In genomic region chr2:168252639-168253292, GRCm38 (mm10) we compare ENCODE assay signal across 9 mouse cellular contexts. TPM values are rescaled to one million over a fixed set of nuclear protein-coding genes. Genes with fewer than 3 reads are reported as not detected.
DNase-seq lines count a peak whose midpoint lies in the region; ATAC-seq and TF ChIP-seq lines count a peak whose summit lies in the region.
"Had no signal": no experiment of that assay in that cellular context is flagged by ENCODE, and none has a peak within 500 bp of the region (broad histone marks: within the 10 kb centered on the region; RNA-seq: fewer than 3 reads in every experiment).

No protein-coding gene starts in this region.

- no peaks in the 10 kb centered on the region for H3K36me3 ChIP-seq in hindbrain, embryonic 16.5 days (ENCODE audit: control insufficient read depth, insufficient read depth, low read length)
- H3K36me3 ChIP-seq in lung, postnatal 0 days (ENCODE audit: insufficient read depth, low read length), result no peaks in the 10 kb centered on the region

- peak; percentile 81 for TF ChIP-seq CTCF in layer of hippocampus, adult 2 months (conservative IDR thresholded peaks at IDR 0.05)
- TF ChIP-seq CTCF in lung, postnatal 0 days (IDR thresholded peaks at IDR 0.05), result peak; percentile 75

- H3K9ac ChIP-seq in hindbrain, embryonic 16.5 days (ENCODE audit: low read depth, low read length), result no peak overlapping the region
- H3K9ac ChIP-seq in lung, postnatal 0 days (replicated peaks; ENCODE audit: low read depth), result no peak overlapping the region

- 13% methylated on average over 16 of the region's 16 CpGs for whole genome bisulfite sequencing in hindbrain, embryonic 16.5 days
- WGBS in lung, postnatal 0 days, result 9% methylated on average over 16 of the region's 16 CpGs

- ATAC-seq in hindbrain, embryonic 16.5 days, result no peak
- ATAC-seq in lung, postnatal 0 days, result peak; percentile 48; the same call in 1 of the 2 replicates
- ATAC-seq in cerebellum, adult (ENCODE audit: insufficient number of reproducible peaks, low FRiP score, low TSS enrichment), result no peak

- H3K9me3 ChIP-seq in hindbrain, embryonic 16.5 days (ENCODE audit: control insufficient read depth, low read length), result no peaks in the 10 kb centered on the region
- no peaks in the 10 kb centered on the region for H3K9me3 ChIP-seq in lung, postnatal 0 days (ENCODE audit: low read length)

- 0 out of 2 replicates have a peak, but pooled peaks cover 3% of the 10 kb centered on the region for H3K27me3 ChIP-seq in hindbrain, embryonic 16.5 days (replicated peaks; ENCODE audit: control insufficient read depth, insufficient read depth, low read length)
- H3K27me3 ChIP-seq in lung, postnatal 0 days (replicated peaks; ENCODE audit: insufficient read depth, low read length), result no peaks in the 10 kb centered on the region

- H3K4me1 ChIP-seq in hindbrain, embryonic 16.5 days (ENCODE audit: control insufficient read depth, insufficient read depth, low read depth, low read length), result no peaks in the 10 kb centered on the region
- H3K4me1 ChIP-seq in lung, postnatal 0 days (ENCODE audit: insufficient read depth, low read depth, low read length), result no peaks in the 10 kb centered on the region

- H3K27ac ChIP-seq in layer of hippocampus, adult 2 months, result no peak overlapping the region
- H3K27ac ChIP-seq in hindbrain, embryonic 16.5 days (ENCODE audit: low read depth, low read length), result no peak overlapping the region
- H3K27ac ChIP-seq in lung, postnatal 0 days (ENCODE audit: low read length), result no peak overlapping the region
- H3K27ac ChIP-seq: macrophage had no signal

- no peak for TF ChIP-seq EP300 in lung, postnatal 0 days (IDR thresholded peaks at IDR 0.05)

- no peak overlapping the region for H3K4me3 ChIP-seq in layer of hippocampus, adult 2 months
- no peak overlapping the region for H3K4me3 ChIP-seq in hindbrain, embryonic 16.5 days (ENCODE audit: low read length)
- H3K4me3 ChIP-seq in lung, postnatal 0 days (ENCODE audit: low read depth, low read length), result no peak overlapping the region

- 0 out of 2 replicates have a peak overlapping the region, but pooled peaks have one; percentile 16 for H3K4me2 ChIP-seq in hindbrain, embryonic 16.5 days (ENCODE audit: low read length)
- no peak overlapping the region for H3K4me2 ChIP-seq in lung, postnatal 0 days (replicated peaks; ENCODE audit: low read depth, low read length)

- no peak for DNase-seq in layer of hippocampus, adult 2 months (ENCODE audit: low spot score in 2 of 2)
- no peak for DNase-seq in layer of hippocampus, adult 8-10 months (ENCODE audit: low spot score in 2 of 2)
- DNase-seq in embryo, embryonic 10 days (ENCODE audit: low spot score), result peak; percentile 86
- DNase-seq in lung, postnatal 0 days (ENCODE audit: low spot score), result peak; percentile 39
- DNase-seq in retina, postnatal 7 days (ENCODE audit: low read depth, low spot score), result peak; percentile 69
- no peak for DNase-seq in layer of hippocampus, adult 18-20 months (ENCODE audit: low spot score in 2 of 2)

RNA-seq across cellular contexts. Expression of gene Mocs3, which starts 22.3 kb away (rescaled TPM):
- total RNA-seq in layer of hippocampus, adult 2 months (2021), result 10 to 100 TPM; 20.7 to 20.9 TPM
- 10 to 100 TPM; 15.6 to 19.8 (median 17.4) TPM for total RNA-seq in layer of hippocampus, adult 8-10 months (2022)
- 6.9 and 7.5 TPM in 2 replicates for polyA plus RNA-seq in hindbrain, embryonic 16.5 days (2015; fragmentation: Nextera tagmentation; extraction: Ambion mirVana)
- polyA plus RNA-seq in lung, postnatal 0 days (2015; fragmentation: Nextera tagmentation; extraction: Ambion mirVana), result 5.6 and 5.9 TPM in 2 replicates
- 10 to 100 TPM; 18.1 to 18.2 TPM for total RNA-seq in layer of hippocampus, adult 18-20 months (2021)

RNA-seq across cellular contexts. Expression of gene Dpm1, which starts 22.4 kb away (rescaled TPM):
- total RNA-seq in layer of hippocampus, adult 2 months (2021), result 10 to 100 TPM; 56.9 to 69.9 TPM
- total RNA-seq in layer of hippocampus, adult 8-10 months (2022), result 10 to 100 TPM; 48.8 to 66.4 (median 52.7) TPM
- polyA plus RNA-seq in hindbrain, embryonic 16.5 days (2015; fragmentation: Nextera tagmentation; extraction: Ambion mirVana), result 60.0 and 67.8 TPM in 2 replicates
- polyA plus RNA-seq in lung, postnatal 0 days (2015; fragmentation: Nextera tagmentation; extraction: Ambion mirVana), result 134 and 145 TPM in 2 replicates
- 10 to 100 TPM; 68.3 to 74.5 TPM for total RNA-seq in layer of hippocampus, adult 18-20 months (2021)

RNA-seq across cellular contexts. Expression of gene Gm20716, which starts 22.6 kb away (rescaled TPM):
- 10 to 100 TPM; 29.4 to 34.4 TPM for total RNA-seq in layer of hippocampus, adult 2 months (2021)
- total RNA-seq in layer of hippocampus, adult 8-10 months (2022), result 10 to 100 TPM; 33.7 to 46.0 (median 35.0) TPM
- polyA plus RNA-seq in hindbrain, embryonic 16.5 days (2015; fragmentation: Nextera tagmentation; extraction: Ambion mirVana), result 15.1 and 16.8 TPM in 2 replicates
- 8.4 and 11.6 TPM in 2 replicates for polyA plus RNA-seq in lung, postnatal 0 days (2015; fragmentation: Nextera tagmentation; extraction: Ambion mirVana)
- total RNA-seq in layer of hippocampus, adult 18-20 months (2021), result 10 to 100 TPM; 24.7 to 31.3 TPM

RNA-seq across cellular contexts. Expression of gene Kcng1, which starts 28.8 kb away (rescaled TPM):
- total RNA-seq in layer of hippocampus, adult 2 months (2021), result 10 to 100 TPM; 37.9 to 39.8 TPM
- 10 to 100 TPM; 38.2 to 45.7 (median 42.6) TPM for total RNA-seq in layer of hippocampus, adult 8-10 months (2022)
- 1.9 and 2.0 TPM in 2 replicates for polyA plus RNA-seq in hindbrain, embryonic 16.5 days (2015; fragmentation: Nextera tagmentation; extraction: Ambion mirVana)
- 0.08 and 0.26 TPM in 2 replicates for polyA plus RNA-seq in lung, postnatal 0 days (2015; fragmentation: Nextera tagmentation; extraction: Ambion mirVana)
- 10 to 100 TPM; 43.9 to 51.6 TPM for total RNA-seq in layer of hippocampus, adult 18-20 months (2021)
- polyA plus RNA-seq: macrophage had no signal

RNA-seq across cellular contexts. Expression of gene Adnp, which starts 45.9 kb away (rescaled TPM):
- total RNA-seq in layer of hippocampus, adult 2 months (2021), result 10 to 100 TPM; 90.5 to 96.3 TPM
- 10 to 100 TPM; 69.9 to 88.6 (median 84.4) TPM for total RNA-seq in layer of hippocampus, adult 8-10 months (2022)
- 2.1 and 2.3 TPM in 2 replicates for polyA plus RNA-seq in hindbrain, embryonic 16.5 days (2015; fragmentation: Nextera tagmentation; extraction: Ambion mirVana)
- polyA plus RNA-seq in lung, postnatal 0 days (2015; fragmentation: Nextera tagmentation; extraction: Ambion mirVana), result 3.4 and 4.9 TPM in 2 replicates
- total RNA-seq in layer of hippocampus, adult 18-20 months (2021), result 10 to 100 TPM; 82.7 to 90.3 TPM

Comparison
In these comparisons a context has a peak if more than half of its experiments do, and no peak if none do; other contexts are left out.
1. DNase-seq: peak in embryo, embryonic 10 days (single experiment), lung, postnatal 0 days (single experiment) and retina, postnatal 7 days (single experiment); none in layer of hippocampus, adult 2 months (0 of 2), layer of hippocampus, adult 8-10 months (0 of 2) and layer of hippocampus, adult 18-20 months (0 of 2).